Mouse (Mus musculus): Measurements from ENCODE around the gene Wdr41.

Wdr41 gene

DNA sequence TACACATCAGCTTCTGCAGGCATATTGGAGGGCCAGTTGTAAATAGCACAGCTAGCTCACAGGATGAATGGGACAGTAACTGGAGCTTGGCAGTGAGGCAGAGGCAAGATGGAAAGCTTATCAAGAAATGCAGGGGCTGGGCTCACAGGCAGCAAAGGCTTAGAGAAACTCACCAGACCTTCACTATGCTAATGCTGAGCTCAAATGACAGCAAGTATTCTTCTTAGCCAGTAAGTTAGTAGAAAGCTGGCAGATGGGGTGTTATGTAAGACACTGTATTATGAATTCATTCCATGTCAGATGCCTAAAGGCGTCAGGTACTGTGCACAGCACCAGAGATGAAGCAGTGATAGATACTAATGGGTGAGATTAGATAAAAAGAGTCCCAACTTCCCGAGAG, 58.6 kb downstream of the Wdr41 start:
- no peak for DNase-seq (ENCODE audit: low spot score)

DNA sequence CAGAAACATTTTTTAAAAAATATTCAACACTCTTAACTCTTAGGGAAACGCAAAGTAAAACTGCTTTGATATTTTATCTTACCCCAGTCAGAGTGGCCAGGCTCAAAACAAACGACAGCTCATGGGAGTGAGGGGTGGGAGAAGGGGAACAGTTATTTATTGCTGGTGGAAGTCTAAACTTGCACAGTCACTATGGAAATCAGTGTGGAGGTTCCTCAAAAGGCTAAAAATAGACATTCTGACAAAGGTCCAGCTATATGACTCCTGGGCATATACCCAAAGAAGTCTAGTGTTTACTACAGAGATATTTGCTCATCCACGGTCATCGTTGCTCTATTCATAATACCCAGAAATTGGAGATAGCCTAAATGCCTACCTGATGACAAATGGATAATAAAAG, 62.1 kb downstream of the Wdr41 start:
- no peak for DNase-seq (ENCODE audit: low spot score)

DNA sequence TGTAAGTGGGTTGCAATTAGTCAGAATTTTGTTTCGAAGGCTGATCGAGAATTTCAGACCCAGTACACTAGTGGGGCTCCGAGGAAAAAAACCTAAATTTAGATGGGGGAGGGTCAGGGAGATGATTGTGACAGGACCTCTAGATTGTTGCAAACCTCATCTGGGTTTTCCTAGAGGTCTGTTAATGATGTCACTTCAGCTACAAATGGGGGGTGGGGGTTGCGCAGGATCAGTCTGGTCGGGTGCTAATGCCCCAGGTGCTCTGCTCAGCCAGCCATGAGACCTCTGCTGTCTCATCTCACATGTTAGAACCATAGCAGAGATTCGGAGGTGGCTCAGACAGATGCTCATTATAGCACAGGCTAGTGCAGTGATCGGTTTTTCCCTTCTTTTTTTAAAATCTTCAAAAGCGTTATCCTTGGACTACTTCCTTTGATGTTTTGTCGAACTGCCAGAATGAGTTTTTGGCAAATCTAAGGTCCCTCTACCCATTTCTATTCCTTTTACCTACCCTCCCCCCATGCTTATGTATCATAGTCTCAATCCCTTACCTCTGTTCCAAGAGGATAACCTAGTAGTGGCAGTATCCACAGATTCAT, 64.1 kb downstream of the Wdr41 start:
- DNase-seq (ENCODE audit: low spot score), result no peak

DNA sequence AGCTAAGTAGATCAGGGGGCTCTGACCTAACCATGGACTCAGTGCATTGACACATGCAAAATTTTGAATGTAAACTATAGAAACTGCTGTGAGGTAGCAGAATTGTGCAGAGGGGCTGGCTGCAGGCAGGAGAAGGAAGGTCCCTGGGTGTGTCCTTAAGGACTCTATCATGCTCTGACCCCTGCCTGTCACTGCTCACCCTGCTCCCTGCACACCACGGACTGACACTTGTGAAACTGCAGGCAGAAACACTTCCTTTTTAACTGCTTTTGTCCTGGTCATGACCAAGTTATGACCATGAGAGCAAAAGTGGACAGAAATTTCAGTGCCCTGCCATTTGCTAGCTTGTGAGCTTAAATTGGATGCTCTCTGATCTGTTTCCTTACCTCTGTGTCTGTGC, 68.0 kb downstream of the Wdr41 start:
- DNase-seq (ENCODE audit: low spot score), result no peak

DNA sequence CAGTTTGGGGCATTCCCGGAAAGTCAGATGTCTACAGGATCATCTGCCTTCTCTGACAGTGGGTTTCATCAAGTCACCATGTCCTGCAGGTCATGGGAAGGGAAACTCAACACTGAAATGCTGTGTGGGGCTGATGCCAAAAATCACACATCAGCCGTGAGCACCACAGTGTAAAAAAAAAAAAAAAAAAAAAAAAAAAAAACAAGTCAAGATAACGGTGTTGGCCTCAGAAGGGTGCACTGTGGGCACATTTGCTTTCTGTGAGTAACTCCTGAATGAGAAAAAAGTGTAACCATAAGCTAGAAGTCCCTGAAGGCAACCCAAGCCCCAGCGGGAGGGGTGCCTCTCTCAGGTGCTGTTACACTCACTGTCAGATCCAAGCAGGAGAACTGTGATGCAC, 74.3 kb downstream of the Wdr41 start:
- no peak for DNase-seq (ENCODE audit: low spot score)

DNA sequence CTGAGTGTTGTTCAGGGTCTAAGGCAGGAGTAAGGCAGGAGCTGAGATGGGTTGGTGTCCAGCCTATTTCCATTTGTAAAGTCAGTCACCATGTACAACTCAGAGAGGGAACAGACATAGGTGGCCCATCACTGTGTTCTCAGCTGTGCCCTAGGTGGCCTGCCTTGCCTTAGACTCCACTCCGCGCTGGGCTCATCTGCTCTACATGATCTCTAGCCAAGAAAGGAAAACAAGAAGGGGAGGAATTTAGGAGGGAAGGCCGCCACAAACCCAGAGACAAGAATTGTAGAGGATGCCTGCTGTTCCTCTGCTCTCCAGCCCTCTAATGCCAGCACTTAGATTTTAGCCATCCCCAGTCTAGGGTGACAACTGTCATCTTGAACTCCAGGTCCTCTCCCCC, 76.3 kb downstream of the Wdr41 start:
- DNase-seq (ENCODE audit: low spot score), result no peak

DNA sequence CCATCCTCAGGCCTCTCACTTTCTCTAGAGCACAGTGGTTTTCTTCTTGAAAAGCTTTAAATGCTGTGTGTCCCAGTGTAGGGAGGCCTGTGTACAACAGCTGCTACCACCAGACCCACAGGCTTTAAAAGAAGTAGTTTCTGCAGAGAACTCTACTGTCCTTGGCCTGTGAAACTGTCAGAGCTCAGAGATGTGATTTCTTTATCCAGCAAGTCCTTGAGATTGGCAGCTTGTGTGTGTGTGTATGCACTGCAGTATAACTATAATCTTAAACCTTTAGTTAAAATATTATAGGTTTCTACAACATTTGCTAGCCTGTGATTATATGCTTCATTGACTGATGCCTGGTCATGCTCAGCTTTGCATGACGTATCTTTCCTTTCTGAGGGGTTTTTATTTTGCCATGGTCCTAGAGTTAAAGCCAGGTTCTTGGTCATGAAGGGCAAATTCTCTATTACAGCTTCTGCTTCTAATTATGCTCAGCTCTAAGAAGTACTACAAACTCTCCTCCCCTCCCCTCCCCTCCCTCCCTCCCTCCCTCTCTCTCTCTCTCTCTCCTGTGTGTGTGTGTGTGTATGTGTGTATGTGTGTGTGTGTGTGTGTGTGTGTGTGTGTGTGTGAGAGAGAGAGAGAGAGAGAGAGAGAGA, 79.7 kb downstream of the Wdr41 start:
- DNase-seq (ENCODE audit: low spot score), result no peak

DNA sequence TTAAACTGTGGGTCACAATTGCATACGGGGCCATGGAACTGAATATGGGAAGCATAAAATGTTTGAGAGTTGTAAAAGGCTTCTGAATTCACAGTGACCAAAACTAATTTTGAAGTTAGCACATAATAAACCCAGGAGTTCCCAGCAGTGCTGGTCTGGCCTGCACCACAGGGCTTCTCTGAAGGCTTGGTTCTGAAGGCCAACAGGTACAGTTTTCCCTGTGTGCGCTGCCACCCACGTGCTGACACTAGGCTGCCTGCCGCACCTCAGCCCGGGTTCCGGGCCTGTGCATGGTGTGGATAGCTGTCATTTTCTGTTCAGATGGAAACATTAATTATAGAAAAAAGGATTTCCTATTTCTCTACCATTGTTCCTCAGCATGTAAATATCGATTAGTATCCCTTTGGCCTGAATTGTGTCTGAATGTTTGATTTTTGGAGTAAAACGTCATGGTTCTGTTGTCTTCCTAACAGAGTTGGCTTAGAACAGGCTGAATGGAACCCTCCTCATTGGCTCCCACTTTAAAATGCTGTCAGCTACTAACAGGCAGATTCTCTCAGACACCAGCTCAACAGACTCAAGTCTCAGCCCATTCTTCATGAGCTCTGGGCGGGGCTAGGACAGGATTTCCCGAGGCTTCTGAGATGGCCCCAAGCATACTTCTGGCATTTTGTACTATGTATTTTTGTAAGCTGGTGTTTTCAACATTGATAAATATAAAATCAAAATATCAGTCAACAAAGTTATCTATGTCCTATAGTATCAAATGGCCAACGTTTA, 80.5 kb downstream of the Wdr41 start:
- no peak for DNase-seq (ENCODE audit: low spot score)

DNA sequence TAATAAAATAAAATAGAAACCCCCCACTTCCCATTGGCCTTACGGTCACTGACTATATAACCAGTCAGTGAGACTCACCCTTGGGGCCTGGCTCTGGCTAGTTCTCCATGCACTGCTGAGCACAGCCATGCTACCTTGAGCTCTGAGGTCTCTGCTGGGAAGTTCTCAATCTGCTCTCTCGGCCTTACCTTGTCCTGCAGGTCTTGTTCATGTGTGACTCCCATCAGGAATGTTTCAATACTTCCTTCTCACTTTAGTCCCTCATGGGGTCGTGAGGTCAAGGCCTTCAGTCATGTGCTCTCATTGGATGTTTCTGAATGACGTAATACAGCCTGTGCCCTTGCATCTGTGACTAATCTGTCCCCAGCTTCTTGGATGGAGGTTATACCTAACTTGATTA, 82.7 kb downstream of the Wdr41 start:
- DNase-seq (ENCODE audit: low spot score), result no peak

DNA sequence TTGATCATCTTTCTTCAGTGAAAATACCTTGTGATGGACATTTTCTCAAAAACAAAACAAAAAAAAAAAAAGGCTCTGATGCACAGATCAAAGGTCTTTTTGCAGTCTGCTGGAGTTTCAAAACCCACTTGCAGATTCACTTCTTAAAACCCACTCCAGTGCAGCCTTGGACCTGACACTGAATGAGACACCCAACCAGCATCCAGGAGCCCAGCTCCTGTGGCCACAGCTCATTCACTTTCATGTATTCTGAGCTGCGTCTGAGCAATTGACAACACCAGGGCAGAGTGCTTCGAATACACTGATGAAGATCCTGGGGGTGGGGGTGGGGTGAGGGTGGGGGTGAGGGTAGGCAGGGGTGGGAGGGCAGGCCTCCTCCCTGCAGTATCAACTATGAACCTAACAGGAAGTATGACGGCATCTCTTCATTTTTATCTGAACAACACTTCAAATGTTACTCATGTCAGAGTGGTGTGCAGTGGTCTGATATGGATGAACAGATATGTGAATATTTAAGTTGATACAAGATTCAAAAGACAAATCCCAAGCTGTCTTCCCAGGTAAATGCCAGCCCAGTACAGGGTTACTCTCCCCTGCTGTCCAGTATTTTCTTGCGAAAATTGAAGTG, 87.4 kb downstream of the Wdr41 start:
- DNase-seq (ENCODE audit: low spot score), result no peak

DNA sequence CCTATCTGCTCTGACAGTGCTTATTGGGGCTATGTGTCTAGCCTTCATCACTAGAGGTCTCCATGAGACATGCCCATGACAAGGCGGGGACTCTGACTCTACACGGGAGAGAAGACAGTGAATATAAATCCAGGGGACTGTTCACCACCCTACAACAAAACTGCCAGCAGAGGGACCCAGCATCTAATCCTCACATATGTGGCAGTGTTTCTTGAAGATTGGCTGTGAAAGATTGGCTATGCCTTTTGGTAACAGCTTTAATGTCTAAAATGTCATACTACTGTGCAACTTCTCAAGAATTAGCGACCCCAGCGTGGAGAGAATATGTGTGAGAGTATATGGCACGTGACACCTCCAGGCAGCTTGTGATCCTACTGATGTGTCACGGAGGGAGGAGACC, 91.7 kb downstream of the Wdr41 start:
- DNase-seq (ENCODE audit: low spot score), result no peak

DNA sequence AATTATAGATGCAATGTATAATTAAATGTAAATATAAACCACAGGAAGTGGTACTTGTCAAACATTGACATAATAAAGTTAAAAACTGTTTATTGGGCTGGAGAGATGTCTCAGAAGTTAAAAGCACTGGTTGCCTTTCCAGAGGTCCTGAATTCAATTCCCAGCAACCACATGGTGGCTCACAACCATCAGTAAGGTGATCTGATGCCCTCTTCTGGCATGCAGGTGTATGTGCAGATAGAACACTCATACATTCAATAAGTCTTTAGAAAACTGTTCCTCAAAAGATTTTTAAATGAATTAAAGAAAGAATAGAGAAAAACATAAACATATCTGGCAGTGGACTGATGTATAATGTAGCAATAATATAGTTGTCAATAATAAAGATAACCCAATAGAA, 94.1 kb downstream of the Wdr41 start:
- no peak for DNase-seq (ENCODE audit: low spot score)

Data from retina, embryonic 14.5 days (tissue).